Mouse (Mus musculus): Measurements from ENCODE around the gene Fam83b. TPM values are rescaled to one million over a fixed set of nuclear protein-coding genes. Genes with fewer than 3 reads are reported as not detected.

Gene Fam83b
- 0.19 and 0.30 TPM in 2 replicates for total RNA-seq (2021)
- long read RNA-seq, experiment 1 = 0 reads
- long read RNA-seq, experiment 2 = 0 reads

DNA sequence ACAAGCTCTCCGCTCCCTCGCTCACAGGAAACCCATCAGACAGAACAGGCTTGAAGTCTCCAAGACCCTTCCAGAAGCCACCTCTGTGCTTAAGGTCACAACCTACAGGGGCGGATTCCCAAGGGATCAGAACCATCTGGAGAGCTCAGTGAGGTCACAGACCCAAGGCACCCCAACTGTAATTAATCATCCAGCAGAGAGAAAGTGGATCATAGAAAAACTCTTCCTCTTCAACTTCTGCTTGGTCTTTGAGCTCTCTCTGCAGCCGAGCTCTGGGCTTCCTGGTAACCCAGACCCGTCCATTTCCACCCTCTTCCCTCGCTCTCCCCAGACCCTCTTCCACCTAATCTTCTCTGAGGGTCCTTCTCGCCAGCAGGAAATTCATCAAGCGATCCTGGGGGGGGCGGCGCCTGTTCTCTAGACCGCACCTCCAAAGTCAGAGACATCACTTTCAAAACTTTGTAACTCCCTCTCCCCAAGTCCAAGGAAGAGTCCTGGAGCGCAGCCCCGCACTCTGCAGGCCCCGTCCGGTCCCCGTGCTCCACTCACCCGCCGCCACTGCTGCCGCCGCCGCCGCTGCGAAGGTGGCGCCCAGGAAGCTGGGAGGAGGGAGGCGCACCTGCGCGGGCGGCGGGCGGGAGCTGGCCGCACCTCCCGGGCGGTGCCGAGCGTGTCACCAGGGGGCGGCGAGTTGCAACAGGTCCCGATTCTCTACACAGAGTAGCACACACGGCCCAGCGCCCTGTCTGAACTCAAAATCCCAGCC, at the start of gene Fam83b:
Gene Fam83b (minus strand): TSS at position 602 of the 766 bp plus-strand sequence.
- DNase-seq = peak; percentile 45

DNA sequence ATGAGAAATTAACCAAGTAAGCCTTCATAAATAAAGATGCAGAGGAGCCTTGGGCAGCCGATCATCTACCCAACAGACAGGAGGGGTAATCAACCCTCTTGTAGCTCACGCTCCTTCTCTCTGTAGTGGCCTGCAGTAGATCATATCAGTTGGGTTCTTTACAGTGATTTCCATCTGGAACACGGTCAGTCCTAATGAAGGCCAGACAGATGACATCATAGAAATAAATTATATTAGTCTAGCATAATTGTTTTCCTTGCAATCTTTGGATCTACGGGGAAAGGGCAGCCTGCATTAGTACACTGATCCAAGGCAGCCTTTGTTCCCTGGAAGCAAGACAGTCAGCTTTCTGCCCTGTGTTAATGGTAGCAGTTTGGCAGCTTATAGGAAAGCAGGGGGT, 47.2 kb upstream of the Fam83b start:
- DNase-seq = no peak

- no peak for DNase-seq
Measured at GRCm38 (mm10) chr9:76603744-76604143, 36.8 kb upstream of the Fam83b start.

GRCm38 (mm10) chr9:76602874-76603273, 36.0 kb upstream of the Fam83b start:
- DNase-seq = no peak

- DNase-seq = no peak
Measured at GRCm38 (mm10) chr9:76597395-76597794, 30.5 kb upstream of the Fam83b start.

DNA sequence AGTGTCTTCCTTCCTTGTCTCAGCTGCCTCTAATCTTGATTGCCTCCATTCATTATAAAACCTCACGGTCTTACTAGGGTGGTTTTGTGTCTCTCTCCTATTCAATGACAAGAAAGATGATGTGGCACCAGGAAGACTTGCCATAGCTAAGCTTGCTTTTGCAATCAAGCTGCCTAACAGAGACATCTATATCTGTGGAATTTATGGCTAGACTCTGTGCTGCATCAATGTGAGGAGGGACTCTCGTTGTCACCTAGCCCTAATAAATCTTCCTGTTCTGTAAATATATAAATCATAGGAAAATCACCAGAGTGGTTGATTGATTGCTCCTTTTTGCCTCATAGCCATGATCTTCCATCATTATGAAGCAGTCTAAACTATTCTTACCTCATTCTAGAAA, 26.9 kb upstream of the Fam83b start:
- DNase-seq = no peak

GRCm38 (mm10) chr9:76583943-76584342, 17.0 kb upstream of the Fam83b start:
- DNase-seq = no peak

GRCm38 (mm10) chr9:76581966-76582365, 15.1 kb upstream of the Fam83b start:
- DNase-seq = no peak

DNA sequence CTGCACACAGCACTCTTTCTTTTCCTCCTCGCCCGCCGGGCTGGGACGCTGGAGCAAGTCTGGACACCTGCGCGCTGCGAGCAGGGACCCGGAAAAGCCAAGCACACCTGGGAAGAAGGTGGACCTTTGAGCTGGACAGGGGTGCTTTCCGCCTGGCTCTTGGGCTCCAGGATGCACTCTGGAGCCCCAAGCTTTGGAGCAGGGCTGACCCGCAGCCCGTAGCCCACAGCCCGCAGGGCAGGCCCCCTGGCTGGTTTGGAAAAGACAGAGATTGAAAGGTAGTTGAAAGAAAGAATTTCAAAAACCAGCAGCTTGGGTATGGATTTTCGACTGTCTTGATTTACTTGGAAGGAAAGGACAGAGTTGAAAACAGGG, 352 bp upstream of the Fam83b start:
- no peak for DNase-seq

- DNase-seq = no peak
Measured at GRCm38 (mm10) chr9:76565656-76566055, 1.3 kb downstream of the Fam83b start.

- no peak for DNase-seq
Measured at GRCm38 (mm10) chr9:76564071-76564470, 2.8 kb downstream of the Fam83b start.

- no peak for DNase-seq
Measured at GRCm38 (mm10) chr9:76562794-76563193, 4.1 kb downstream of the Fam83b start.

- DNase-seq = no peak
Measured at GRCm38 (mm10) chr9:76559240-76559639, 7.7 kb downstream of the Fam83b start.

DNA sequence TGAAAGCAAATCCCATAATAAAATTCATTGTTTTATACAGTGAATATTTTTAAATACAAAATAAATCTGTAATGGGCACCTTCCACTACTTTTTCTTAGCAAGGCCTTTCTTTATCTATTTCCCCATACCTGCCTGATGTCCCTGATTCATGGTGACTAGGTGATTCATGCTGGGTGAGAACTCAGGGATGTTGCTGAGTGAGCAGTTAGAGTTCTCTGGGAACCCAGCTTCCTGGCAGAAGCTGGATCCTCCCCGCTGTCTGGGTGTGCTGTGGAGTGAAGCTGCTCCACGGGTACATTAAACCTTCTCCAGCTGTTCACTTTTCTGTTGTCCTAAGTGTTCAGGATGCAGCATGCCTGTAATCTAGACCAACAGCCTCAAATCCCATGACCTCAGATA, 13.2 kb downstream of the Fam83b start:
- DNase-seq = no peak

DNA sequence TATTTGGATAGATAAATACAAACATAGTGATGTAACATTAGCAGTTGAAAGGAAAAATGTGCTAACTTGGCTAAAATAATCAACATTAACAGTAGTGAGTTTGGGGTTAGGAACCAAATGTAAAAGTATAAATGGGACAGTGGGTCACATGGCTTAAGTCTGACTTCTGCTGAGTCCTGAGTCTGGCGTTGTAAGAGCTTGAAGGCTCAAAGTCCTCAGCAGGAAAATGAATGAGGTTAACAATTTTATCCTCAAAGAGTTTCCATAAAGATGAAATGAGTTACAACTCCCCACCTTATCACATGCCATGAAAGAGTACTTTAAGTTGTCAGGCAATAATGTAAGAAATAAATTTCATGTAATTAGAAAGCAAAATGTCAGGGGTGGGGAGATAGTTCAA, 13.8 kb downstream of the Fam83b start:
- no peak for DNase-seq

- DNase-seq = no peak
Measured at GRCm38 (mm10) chr9:76546714-76547113, 20.2 kb downstream of the Fam83b start.

- DNase-seq = no peak
Measured at GRCm38 (mm10) chr9:76540684-76541083, 26.2 kb downstream of the Fam83b start.

GRCm38 (mm10) chr9:76539953-76540621, 26.8 kb downstream of the Fam83b start:
- no peak for DNase-seq

DNA sequence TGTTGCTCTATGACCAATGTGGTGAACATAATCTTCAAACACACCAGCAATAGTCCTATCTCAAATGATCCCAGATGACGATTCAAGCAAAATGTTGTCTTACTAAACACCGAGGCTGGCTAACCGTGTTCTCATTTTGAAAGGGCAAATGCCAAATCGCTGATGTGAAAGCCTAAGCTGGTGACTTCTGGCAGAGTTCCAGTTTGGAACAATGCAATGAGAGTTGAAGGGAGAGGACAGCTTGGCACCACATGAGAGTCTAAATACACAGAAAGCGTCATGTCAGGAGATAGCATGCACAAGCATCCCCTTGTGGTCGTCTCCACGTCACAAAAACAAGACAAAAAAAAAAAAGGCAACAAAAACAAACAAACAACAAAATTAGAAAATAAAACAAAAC, 27.6 kb downstream of the Fam83b start:
- no peak for DNase-seq

DNA sequence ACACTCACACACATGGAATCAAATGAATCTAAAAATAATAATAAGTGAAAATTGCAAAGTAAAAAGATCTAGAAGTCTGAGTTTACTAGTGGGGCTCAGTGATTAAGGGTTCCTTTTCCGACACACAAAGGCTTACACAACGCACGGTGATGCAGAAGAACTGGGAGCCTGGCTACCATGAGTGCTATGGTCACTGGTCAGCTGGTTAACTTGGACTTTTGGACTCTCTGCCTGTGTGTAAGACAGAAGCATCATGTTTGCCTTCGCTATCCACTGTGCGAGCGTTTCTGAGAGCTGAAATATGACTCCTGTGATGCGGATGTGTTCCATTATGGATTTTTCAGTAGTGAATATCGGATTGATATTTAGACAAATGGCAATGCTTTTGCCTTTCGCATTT, 30.9 kb downstream of the Fam83b start:
- no peak for DNase-seq

DNA sequence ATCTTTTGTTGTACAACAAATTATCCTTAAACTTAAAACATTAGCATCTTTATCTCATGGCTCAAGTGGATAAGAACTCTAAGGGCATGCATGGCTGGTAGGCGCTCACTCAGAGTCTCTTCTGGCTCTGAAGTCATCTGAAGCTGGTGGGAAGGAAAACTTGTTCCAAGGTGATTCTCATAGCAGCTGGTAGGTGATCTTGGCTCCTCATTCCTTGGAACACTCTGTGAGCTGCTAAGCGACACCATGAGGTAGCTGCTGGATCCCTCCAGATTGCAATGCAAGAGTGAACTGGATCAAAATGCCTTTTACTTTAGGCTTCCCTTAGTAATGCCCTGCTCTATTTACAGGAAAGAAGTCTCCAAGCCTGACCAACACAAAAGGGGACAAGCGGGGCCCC, 34.5 kb downstream of the Fam83b start:
- no peak for DNase-seq

DNA sequence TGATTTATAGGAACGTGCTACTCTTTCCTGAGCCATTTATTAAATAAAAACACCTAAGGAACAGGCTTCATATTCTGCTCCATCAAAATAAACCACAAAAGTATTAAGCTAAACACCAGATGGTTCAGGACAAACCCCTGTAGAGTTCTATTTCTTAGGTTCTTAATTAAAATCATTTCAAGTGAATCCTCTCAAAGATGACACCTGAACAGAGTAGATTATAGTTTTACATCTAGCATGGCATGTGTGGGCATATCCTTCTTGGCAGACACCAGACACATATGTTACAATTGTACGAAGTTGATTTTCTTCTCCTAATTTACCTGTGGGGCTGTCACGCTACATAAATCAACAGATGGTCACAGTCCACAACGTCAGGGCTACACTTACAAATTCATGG, 35.5 kb downstream of the Fam83b start:
- no peak for DNase-seq

DNA sequence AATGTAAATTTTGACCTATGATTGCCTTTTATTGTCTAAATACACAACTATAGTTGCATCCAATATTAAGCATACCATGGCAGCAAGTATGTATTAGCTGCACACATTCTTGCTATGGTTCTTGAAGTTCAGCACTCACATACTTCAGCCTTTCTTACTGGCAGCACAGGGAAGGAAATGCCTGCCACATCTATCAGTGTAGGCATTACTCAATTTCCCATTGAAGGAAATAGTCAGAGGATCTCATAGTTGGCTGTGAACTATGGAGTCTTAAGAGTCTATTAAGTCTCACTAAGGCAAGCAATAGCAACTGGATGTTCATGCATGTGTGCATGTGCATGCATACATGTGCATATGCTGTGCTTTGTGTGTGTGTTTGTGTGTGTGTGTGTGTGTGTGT, 41.3 kb downstream of the Fam83b start:
- DNase-seq = no peak

- no peak for DNase-seq
Measured at GRCm38 (mm10) chr9:76523075-76523474, 43.8 kb downstream of the Fam83b start.
